Mouse (Mus musculus): ENCODE results near the gene Cdc42bpb.
A peak's percentile ranks its signal among the peaks of the same experiment; 100 is the strongest.

Gene Cdc42bpb

GRCm38 (mm10) chr12:111284532-111284931, 93.0 kb downstream of the Cdc42bpb start:
- no peak for DNase-seq (ENCODE audit: low spot score)

DNA sequence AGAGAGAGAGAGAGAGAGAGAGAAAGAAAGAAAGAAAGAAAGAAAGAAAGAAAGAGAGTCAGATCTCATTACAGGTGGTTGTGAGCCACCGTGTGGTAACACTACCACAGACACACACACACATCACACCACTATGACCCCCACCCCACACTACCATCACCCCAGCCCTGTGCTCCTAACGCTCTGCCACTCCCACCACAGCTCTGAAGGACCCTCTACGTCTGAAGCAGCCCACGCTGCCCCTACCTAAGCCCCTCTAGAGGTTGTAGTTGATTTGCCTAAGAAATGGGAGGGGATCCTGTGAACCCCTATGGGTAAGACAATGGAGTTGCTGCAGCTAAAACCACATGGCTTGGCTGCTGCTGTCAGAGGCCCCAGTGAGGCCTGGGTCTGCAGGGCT, 93.9 kb downstream of the Cdc42bpb start:
- DNase-seq (ENCODE audit: low spot score) = no peak

- DNase-seq (ENCODE audit: low spot score) = no peak
Measured at GRCm38 (mm10) chr12:111276371-111276770, 101.1 kb downstream of the Cdc42bpb start.

DNA sequence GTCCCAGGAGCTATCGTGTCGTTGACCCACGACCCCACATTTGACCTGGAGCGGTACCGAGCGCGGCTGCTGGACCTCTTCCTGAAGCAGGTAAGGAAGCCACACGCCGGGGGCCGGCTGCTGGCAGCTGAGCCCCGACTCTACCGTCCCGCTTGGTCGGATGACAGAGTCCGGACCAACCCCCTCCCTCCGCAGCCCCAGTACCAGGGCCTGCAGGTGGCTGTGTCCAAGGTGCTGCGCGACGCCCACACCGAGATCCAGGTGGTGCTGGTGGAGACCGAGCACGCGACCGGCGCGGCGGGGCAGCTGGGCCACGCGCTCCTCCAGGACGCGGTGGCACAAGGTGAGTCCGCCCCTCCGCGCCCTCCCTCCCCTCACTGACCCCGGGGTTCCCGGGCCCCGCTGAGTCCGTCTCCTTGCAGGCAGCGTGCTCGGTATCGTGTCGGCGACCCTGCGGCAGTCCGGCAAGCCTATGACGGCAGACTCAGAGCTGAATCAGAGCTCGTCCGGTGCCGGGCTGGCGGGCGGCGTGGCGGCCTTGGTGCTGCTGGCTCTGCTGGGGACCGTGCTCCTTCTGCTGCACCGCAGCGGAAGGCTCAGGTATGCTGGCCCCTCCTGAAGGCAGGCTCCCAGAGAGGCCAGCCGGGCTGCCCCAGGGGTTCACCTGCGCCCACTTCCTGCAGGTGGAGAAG, 102.2 kb downstream of the Cdc42bpb start:
- no peak for DNase-seq (ENCODE audit: low spot score)

DNA sequence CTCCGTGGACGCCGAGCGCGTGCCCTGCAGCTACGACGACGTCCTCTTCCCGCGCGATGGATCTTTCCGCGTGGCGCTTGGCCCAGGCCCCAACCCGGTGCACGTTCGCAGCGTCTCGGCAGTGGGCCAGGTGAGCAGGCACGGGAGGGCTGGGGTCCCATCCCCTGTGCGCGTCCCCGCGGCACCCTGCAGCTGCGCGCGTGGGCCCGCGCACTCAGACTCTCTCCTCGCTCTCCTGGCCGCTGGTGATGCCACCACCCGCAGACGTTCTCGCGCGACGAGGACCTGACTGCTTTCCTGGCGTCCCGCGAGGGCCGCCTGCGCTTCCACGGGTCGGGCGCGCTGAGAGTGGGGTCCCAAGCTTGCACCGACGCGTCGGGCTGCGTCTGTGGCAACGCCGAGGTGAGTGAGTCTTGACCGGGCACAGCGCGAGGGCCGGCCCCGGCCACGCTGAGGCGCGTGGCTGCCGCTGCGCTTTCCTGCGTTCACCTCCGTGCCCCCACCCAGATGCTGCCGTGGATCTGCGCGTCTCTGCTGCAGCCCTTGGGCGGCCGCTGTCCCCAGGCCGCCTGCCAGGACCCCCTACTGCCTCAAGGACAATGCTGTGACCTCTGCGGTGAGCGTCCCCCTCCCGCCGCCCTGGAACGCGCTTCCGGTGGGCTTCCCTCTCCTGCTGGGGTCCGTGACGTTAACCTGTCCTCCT, 102.9 kb downstream of the Cdc42bpb start:
- DNase-seq (ENCODE audit: low spot score) = no peak

GRCm38 (mm10) chr12:111274006-111274405, 103.5 kb downstream of the Cdc42bpb start:
- DNase-seq (ENCODE audit: low spot score) = no peak

DNA sequence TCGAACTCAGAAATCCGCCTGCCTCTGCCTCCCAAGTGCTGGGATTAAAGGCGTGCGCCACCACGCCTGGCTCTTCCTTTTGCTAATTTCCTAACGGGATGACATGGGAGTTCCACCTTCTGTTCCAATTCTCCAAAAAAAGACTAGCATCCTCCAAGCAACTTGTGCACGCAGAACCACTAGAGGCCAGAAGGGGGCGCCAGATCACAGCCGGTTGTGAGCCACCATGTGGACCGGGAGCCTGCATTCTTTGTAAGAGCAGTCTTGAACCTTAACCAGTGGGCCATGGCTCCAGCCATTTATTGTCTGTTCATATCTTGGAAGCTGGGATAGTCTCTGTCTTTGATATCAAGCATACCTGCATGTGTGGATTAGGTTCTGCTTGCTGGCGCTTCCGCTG, 105.1 kb downstream of the Cdc42bpb start:
- DNase-seq (ENCODE audit: low spot score) = peak; percentile 65

- no peak for DNase-seq (ENCODE audit: low spot score)
Measured at GRCm38 (mm10) chr12:111271966-111272365, 105.6 kb downstream of the Cdc42bpb start.

- no peak for DNase-seq (ENCODE audit: low spot score)
Measured at GRCm38 (mm10) chr12:111271406-111271805, 106.1 kb downstream of the Cdc42bpb start.

- no peak for DNase-seq (ENCODE audit: low spot score)
Measured at GRCm38 (mm10) chr12:111270629-111271277, 106.8 kb downstream of the Cdc42bpb start, which contains the start of gene Amn. Amn (plus strand) TSS chr12:111271095.

GRCm38 (mm10) chr12:111267673-111268325, 109.7 kb downstream of the Cdc42bpb start:
- no peak for DNase-seq (ENCODE audit: low spot score)

- no peak for DNase-seq (ENCODE audit: low spot score)
Measured at GRCm38 (mm10) chr12:111266592-111266991, 110.9 kb downstream of the Cdc42bpb start.

GRCm38 (mm10) chr12:111265212-111265611, 112.3 kb downstream of the Cdc42bpb start:
- no peak for DNase-seq (ENCODE audit: low spot score)

- no peak for DNase-seq (ENCODE audit: low spot score)
Measured at GRCm38 (mm10) chr12:111263650-111264049, 113.9 kb downstream of the Cdc42bpb start.

DNA sequence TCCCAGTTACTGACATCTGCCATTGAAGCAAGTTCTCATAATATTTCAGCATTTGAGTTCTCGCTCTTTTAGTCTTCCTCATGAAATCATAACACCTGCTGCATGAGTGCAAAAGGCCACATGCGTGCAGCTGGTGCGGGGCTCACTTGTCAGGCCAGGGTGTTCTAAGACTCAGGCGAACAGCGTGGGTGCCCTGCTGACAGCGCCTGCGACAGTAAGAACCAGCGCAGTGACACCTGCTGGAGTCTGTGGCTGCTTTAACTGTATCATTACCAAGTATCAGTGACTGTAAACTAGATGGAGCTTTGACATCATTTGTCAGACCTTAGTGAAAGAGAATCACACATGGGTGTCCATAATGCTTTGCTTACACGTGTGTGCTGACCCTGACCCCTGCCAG, 126.3 kb downstream of the Cdc42bpb start:
- no peak for DNase-seq (ENCODE audit: low spot score)

DNA sequence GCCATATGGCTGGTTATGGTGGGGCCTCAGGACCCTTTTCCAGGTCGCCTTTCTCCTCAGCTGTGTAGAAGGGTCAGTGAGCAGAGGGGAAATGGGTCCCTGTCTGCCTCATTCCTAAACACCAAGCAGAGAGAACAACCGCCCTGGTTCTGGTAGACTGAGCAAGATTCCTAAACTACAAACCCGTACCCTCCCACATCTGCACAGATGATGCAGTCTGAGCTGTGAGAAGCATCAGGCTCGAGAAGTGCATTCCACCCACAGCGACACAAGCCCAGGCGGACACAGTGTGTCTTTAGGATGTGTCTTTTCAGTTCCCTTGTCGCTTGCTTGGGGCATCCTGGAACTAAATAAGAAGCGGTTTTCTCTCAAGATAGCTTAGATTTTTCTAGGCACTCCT, 127.4 kb downstream of the Cdc42bpb start:
- DNase-seq (ENCODE audit: low spot score) = no peak

DNA sequence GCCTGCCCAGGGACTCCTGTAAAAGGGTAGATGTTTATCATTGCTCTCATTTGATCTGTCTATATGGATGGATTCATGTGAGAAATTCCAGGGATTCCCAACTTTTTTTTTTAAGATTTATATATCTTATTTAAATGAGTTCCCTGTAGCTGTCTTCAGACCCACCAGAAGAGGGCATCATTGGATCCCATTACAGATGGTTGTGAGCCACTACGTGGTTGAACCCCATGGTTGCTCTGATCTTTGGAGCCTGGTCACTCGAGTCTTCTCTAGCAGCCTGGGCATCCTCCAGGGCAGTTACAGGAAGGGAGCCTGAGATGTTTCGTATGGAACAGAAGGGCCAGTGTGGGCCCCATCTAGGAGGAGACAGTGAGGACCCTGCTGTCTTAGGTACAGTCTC, 128.4 kb downstream of the Cdc42bpb start:
- no peak for DNase-seq (ENCODE audit: low spot score)

DNA sequence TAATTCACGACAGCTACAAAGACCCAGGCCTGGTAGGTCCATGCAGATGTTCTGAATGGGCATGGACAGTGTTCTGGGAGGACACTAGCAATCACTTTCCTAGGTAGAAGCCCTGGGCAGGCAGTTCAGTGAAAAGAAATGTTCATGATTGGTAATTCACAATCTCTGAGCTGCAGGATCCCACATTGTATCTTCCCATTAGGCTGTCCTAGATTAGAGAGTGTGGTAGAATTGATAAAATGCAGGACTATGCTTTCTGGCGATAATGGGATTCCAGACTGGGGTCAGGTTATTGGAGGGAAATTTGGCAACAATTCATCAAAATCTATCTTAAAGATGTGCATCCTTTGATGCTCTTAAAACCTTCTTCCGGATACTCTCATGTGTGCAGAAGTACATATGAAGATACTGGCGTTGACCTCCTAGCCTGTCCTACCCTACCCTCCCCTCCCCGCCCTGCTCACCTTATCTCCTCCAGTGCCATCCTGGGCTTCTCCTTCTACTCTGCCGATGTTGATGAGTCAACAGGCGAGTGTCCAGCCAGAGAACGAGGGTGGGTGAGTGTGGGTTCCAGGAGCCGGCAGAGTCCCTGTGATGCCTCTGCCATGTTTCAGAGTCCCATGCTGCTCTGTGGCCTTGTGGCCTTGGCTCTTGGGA, 130.6 kb downstream of the Cdc42bpb start:
- no peak for DNase-seq (ENCODE audit: low spot score)

GRCm38 (mm10) chr12:111245070-111245469, 132.4 kb downstream of the Cdc42bpb start:
- no peak for DNase-seq (ENCODE audit: low spot score)

DNA sequence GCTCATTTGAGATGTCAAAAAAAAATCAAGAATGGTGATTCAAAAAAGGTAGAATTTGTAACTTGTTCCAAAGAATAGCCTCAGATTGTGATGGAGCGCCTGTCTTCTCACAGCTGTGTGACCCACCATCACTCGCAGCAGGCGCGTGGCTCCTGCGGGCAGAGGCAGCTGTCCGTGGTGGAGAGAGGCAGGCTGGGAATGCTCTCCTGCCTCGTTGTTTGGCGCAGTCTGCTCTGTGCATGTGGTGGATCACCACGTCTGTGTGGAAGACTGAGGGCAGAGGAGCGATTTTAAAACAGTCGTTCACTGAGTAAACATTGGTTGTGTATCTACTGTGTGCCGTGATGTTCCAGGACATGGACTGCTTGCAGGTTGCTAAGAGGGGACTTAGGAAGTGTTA, 133.8 kb downstream of the Cdc42bpb start:
- no peak for DNase-seq (ENCODE audit: low spot score)

Data from layer of hippocampus, adult 9-10 months (tissue).